Mouse (Mus musculus) heart, embryonic 11.5 days (tissue): ENCODE measurements at regions not wholly inside any gene's neighbourhood (a gene's known extent, or its start where the extent isn't known, plus 50 kb on each side); places are given as distances from the start of the nearest gene placed in this dataset.

Source experiments
- ATAC-seq: fragments of 200-750 bp; cut with Nextera tagmentation; replicated peaks from 2 replicates; pipeline ENCODE4 v1.8.0; 2017; ENCODE audit warnings: moderate library complexity; ENCODE audit not compliant: insufficient number of reproducible peaks, low FRiP score, low TSS enrichment
- H3K27ac ChIP-seq: fragments of 300-500 bp; sonication (generic); 2 replicates; pipeline ENCODE4 v1.5.1; 2014; ENCODE audit warnings: mild to moderate bottlenecking, low read depth, low read length
- H3K27me3 ChIP-seq: fragments of 300-500 bp; sonication (generic); 2 replicates; pipeline ENCODE4 v1.6.1; 2014; ENCODE audit warnings: mild to moderate bottlenecking, low read length, mixed read lengths; ENCODE audit not compliant: control insufficient read depth, insufficient read depth
- H3K36me3 ChIP-seq: fragments of 300-500 bp; sonication (generic); 2 replicates; pipeline ENCODE4 v1.6.1; 2014; ENCODE audit warnings: mild to moderate bottlenecking, low read length, moderate library complexity, mixed read lengths; ENCODE audit not compliant: control insufficient read depth, insufficient read depth
- H3K4me1 ChIP-seq: fragments of 300-500 bp; sonication (generic); 2 replicates; pipeline ENCODE4 v1.6.1; 2014; ENCODE audit warnings: low read length; ENCODE audit not compliant: control insufficient read depth, insufficient read depth
- H3K4me2 ChIP-seq: fragments of 300-500 bp; sonication (generic); 2 replicates; pipeline ENCODE4 v1.6.1; 2014; ENCODE audit warnings: mild to moderate bottlenecking, moderate library complexity
- H3K4me3 ChIP-seq: fragments of 300-500 bp; sonication (generic); 2 replicates; pipeline ENCODE4 v1.5.1; 2014; ENCODE audit warnings: low read depth, low read length
- H3K9ac ChIP-seq: fragments of 300-500 bp; sonication (generic); 2 replicates; pipeline ENCODE4 v1.6.1; 2014; ENCODE audit warnings: mild to moderate bottlenecking, low read depth, low read length, moderate library complexity
- H3K9me3 ChIP-seq: fragments of 300-500 bp; sonication (generic); replicated peaks from 2 replicates; pipeline ENCODE4 v1.6.1; 2016; ENCODE audit warnings: low read length; ENCODE audit not compliant: control insufficient read depth
- WGBS: fragments of 180-500 bp; shearing (Covaris S2); extraction: QIAGEN DNeasy Blood & Tissue Kit; methylation state at CpG from one replicate; pipeline ENCODE4 v1.1.7; 2014; ENCODE audit not compliant: insufficient replicate concordance; 5-methylcytosine and 5-hydroxymethylcytosine counted together

- Histone ChIP-seq H3K4me3 (no peak overlapping the region), H3K9ac (no peak overlapping the region), H3K9me3 (no peaks in the 10 kb centered on the region), H3K4me1 (no peaks in the 10 kb centered on the region), H3K36me3 (no peaks in the 10 kb centered on the region), H3K27ac (no peak overlapping the region), H3K4me2 (no peak overlapping the region), H3K27me3 (no peaks in the 10 kb centered on the region)
- 81% methylated on average over 4 of the region's 4 CpGs for WGBS
- no peak for ATAC-seq
These were observed 227.4 kb upstream of the Il12b start for GRCm38 (mm10) chr11:44172478-44172877.

- no peak for ATAC-seq
- no peaks in the 10 kb centered on the region for H3K36me3 ChIP-seq
- no peaks in the 10 kb centered on the region for H3K9me3 ChIP-seq
- no peak overlapping the region for H3K4me3 ChIP-seq
- WGBS, result 69% methylated on average over 1 of the region's 1 CpGs
- no peak overlapping the region for H3K9ac ChIP-seq
- no peaks in the 10 kb centered on the region for H3K27me3 ChIP-seq
- no peak overlapping the region for H3K4me2 ChIP-seq
- H3K27ac ChIP-seq, result no peak overlapping the region
- no peaks in the 10 kb centered on the region for H3K4me1 ChIP-seq
These were observed 226.7 kb upstream of the Il12b start for GRCm38 (mm10) chr11:44173196-44173595.

GRCm38 (mm10) chr11:44174548-44174947 is 225.3 kb upstream of the Il12b start:
- no peak for ATAC-seq
- no peak overlapping the region for H3K4me2 ChIP-seq
- 65% methylated on average over 2 of the region's 2 CpGs for WGBS

GRCm38 (mm10) chr11:44179711-44180110 is 220.2 kb upstream of the Il12b start:
- Histone ChIP-seq H3K27me3 (no peaks in the 10 kb centered on the region), H3K4me3 (no peak overlapping the region), H3K4me1 (no peaks in the 10 kb centered on the region), H3K36me3 (no peaks in the 10 kb centered on the region), H3K9ac (no peak overlapping the region), H3K27ac (no peak overlapping the region), H3K9me3 (no peaks in the 10 kb centered on the region), H3K4me2 (no peak overlapping the region)
- ATAC-seq, result no peak
- 81% methylated on average over 3 of the region's 3 CpGs for WGBS

More at GRCm38 (mm10) chr11:44174548-44174947, 225.3 kb upstream of the Il12b start:
- no peak overlapping the region for H3K27ac ChIP-seq
- no peak overlapping the region for H3K4me3 ChIP-seq
- H3K9ac ChIP-seq, result no peak overlapping the region
- H3K27me3 ChIP-seq, result no peaks in the 10 kb centered on the region
- H3K4me1 ChIP-seq, result no peaks in the 10 kb centered on the region
- H3K36me3 ChIP-seq, result no peaks in the 10 kb centered on the region
- H3K9me3 ChIP-seq, result no peaks in the 10 kb centered on the region

GRCm38 (mm10) chr11:44183823-44184222 is 216.0 kb upstream of the Il12b start:
- no peak for ATAC-seq

GRCm38 (mm10) chr11:44185218-44185890 is 214.5 kb upstream of the Il12b start:
- ATAC-seq, result no peak
- Histone ChIP-seq H3K27ac (no peak overlapping the region), H3K9me3 (no peaks in the 10 kb centered on the region), H3K27me3 (no peaks in the 10 kb centered on the region), H3K4me1 (no peaks in the 10 kb centered on the region), H3K9ac (no peak overlapping the region), H3K36me3 (no peaks in the 10 kb centered on the region), H3K4me3 (no peak overlapping the region), H3K4me2 (no peak overlapping the region)
- 76% methylated on average over 9 of the region's 9 CpGs for WGBS

More at GRCm38 (mm10) chr11:44183823-44184222, 216.0 kb upstream of the Il12b start:
- Histone ChIP-seq H3K27me3 (no peaks in the 10 kb centered on the region), H3K4me1 (no peaks in the 10 kb centered on the region), H3K9ac (no peak overlapping the region), H3K4me2 (no peak overlapping the region), H3K4me3 (no peak overlapping the region), H3K36me3 (no peaks in the 10 kb centered on the region), H3K27ac (no peak overlapping the region), H3K9me3 (no peaks in the 10 kb centered on the region)
- WGBS, result 72% methylated on average over 3 of the region's 3 CpGs

- no peak for ATAC-seq
- WGBS, result 64% methylated on average over 2 of the region's 2 CpGs
- no peaks in the 10 kb centered on the region for H3K27me3 ChIP-seq
- no peak overlapping the region for H3K27ac ChIP-seq
- no peak overlapping the region for H3K4me3 ChIP-seq
- no peaks in the 10 kb centered on the region for H3K4me1 ChIP-seq
- no peaks in the 10 kb centered on the region for H3K9me3 ChIP-seq
- H3K9ac ChIP-seq, result no peak overlapping the region
- no peaks in the 10 kb centered on the region for H3K36me3 ChIP-seq
- H3K4me2 ChIP-seq, result no peak overlapping the region
These were observed 211.7 kb upstream of the Il12b start for GRCm38 (mm10) chr11:44188202-44188601.

GRCm38 (mm10) chr11:44193806-44194205 is 206.1 kb upstream of the Il12b start:
- no peaks in the 10 kb centered on the region for H3K9me3 ChIP-seq
- WGBS, result 82% methylated on average over 9 of the region's 9 CpGs
- H3K36me3 ChIP-seq, result no peaks in the 10 kb centered on the region
- no peak for ATAC-seq
- H3K4me1 ChIP-seq, result no peaks in the 10 kb centered on the region
- H3K27me3 ChIP-seq, result no peaks in the 10 kb centered on the region
- no peak overlapping the region for H3K9ac ChIP-seq
- no peak overlapping the region for H3K27ac ChIP-seq
- no peak overlapping the region for H3K4me3 ChIP-seq
- no peak overlapping the region for H3K4me2 ChIP-seq

GRCm38 (mm10) chr11:44202716-44203115 is 197.1 kb upstream of the Il12b start:
- Histone ChIP-seq H3K4me1 (no peaks in the 10 kb centered on the region), H3K27me3 (no peaks in the 10 kb centered on the region), H3K27ac (no peak overlapping the region), H3K9ac (no peak overlapping the region), H3K4me2 (no peak overlapping the region), H3K9me3 (no peaks in the 10 kb centered on the region), H3K4me3 (no peak overlapping the region), H3K36me3 (no peaks in the 10 kb centered on the region)
- WGBS, result 76% methylated on average over 2 of the region's 2 CpGs
- no peak for ATAC-seq
